Mouse (Mus musculus) MEL (cell line): Measurements from ENCODE around the gene Mettl3. TPM values are rescaled to one million over a fixed set of nuclear protein-coding genes. Genes with fewer than 3 reads are reported as not detected.

ENCODE experiments used
- DNase-seq: peaks from one replicate; pipeline ENCODE4 v3.0.0; 2011; ENCODE audit warnings: low read depth, low spot score
- H3K27ac ChIP-seq: 2 replicates; pipeline ENCODE4 v1.5.1; 2012; ENCODE audit warnings: low read depth, mild to moderate bottlenecking, control low read depth, low read length, moderate library complexity; ENCODE audit not compliant: control insufficient read depth
- H3K27me3 ChIP-seq, 2 experiments: fragments of 150-350 bp in 1 of 2; sonication (generic) in 1 of 2; 2 replicates each; pipeline ENCODE4 v1.6.1; 2012; ENCODE audit warnings: low read length in 2 of 2, mild to moderate bottlenecking in 2 of 2, improper control_type of control experiment in 1 of 2, moderate library complexity in 1 of 2; ENCODE audit not compliant: insufficient read depth in 2 of 2, control insufficient read depth in 1 of 2
- H3K36me3 ChIP-seq, 2 experiments: 2 replicates each; pipeline ENCODE4 v1.6.1; 2012 to 2014; ENCODE audit warnings: low read length in 2 of 2, improper control_type of control experiment in 1 of 2, inconsistent platforms in 1 of 2, mild to moderate bottlenecking in 1 of 2; ENCODE audit not compliant: insufficient read depth in 2 of 2, control insufficient read depth in 1 of 2
- H3K4me1 ChIP-seq, 2 experiments: fragments of 150-350 bp in 1 of 2; sonication (generic) in 1 of 2; 2 replicates each; pipeline ENCODE4 v1.6.1; 2012; ENCODE audit warnings: low read length in 2 of 2, improper control_type of control experiment in 1 of 2, mild to moderate bottlenecking in 1 of 2; ENCODE audit not compliant: insufficient read depth in 2 of 2, control insufficient read depth in 1 of 2
- H3K4me3 ChIP-seq, 2 experiments: fragments of 150-350 bp in 1 of 2; sonication (generic) in 1 of 2; 2 replicates each; pipeline ENCODE4 v1.5.1; 2012; ENCODE audit warnings: low read depth in 2 of 2, low read length in 2 of 2, mild to moderate bottlenecking in 2 of 2, moderate library complexity in 2 of 2, control low read depth in 1 of 2, improper control_type of control experiment in 1 of 2; ENCODE audit not compliant: control insufficient read depth in 1 of 2, insufficient read depth in 1 of 2
- H3K79me2 ChIP-seq: 2 replicates; pipeline ENCODE4 v1.6.1; 2012; ENCODE audit warnings: mild to moderate bottlenecking, low read length, moderate library complexity; ENCODE audit not compliant: control insufficient read depth, poor library complexity, insufficient read depth
- H3K9ac ChIP-seq: 2 replicates; pipeline ENCODE4 v1.6.1; 2012; ENCODE audit warnings: low read depth, mild to moderate bottlenecking, control low read depth, low read length, moderate library complexity; ENCODE audit not compliant: control insufficient read depth, poor library complexity, severe bottlenecking
- H3K9me3 ChIP-seq: fragments of 150-350 bp; sonication (generic); replicated peaks from 2 replicates; pipeline ENCODE4 v1.6.1; 2012; ENCODE audit warnings: mild to moderate bottlenecking, low read length, improper control_type of control experiment, moderate library complexity; ENCODE audit not compliant: insufficient read depth
- BHLHE40 ChIP-seq: IDR thresholded peaks from 2 replicates; pipeline ENCODE4 v1.6.1; 2012; ENCODE audit warnings: low read depth, mild to moderate bottlenecking, inconsistent platforms, low read length, improper control_type of control experiment, borderline replicate concordance
- CHD2 ChIP-seq: IDR thresholded peaks from 2 replicates; pipeline ENCODE4 v1.6.1; 2011; ENCODE audit warnings: low read length, improper control_type of control experiment
- E2F4 ChIP-seq: IDR thresholded peaks from 2 replicates; pipeline ENCODE4 v1.6.1; 2011; ENCODE audit warnings: low read depth, low read length, improper control_type of control experiment, borderline replicate concordance
- ETS1 ChIP-seq: IDR thresholded peaks from 2 replicates; pipeline ENCODE4 v1.6.1; 2012; ENCODE audit warnings: low read depth, mild to moderate bottlenecking, inconsistent platforms, low read length, improper control_type of control experiment, moderate library complexity
- GABPA ChIP-seq: IDR thresholded peaks from 2 replicates; pipeline ENCODE4 v1.6.1; 2012; ENCODE audit warnings: low read depth, mild to moderate bottlenecking, inconsistent platforms, low read length, improper control_type of control experiment, moderate library complexity
- GATA1 ChIP-seq: IDR thresholded peaks from 2 replicates; pipeline ENCODE4 v1.6.1; 2011; ENCODE audit warnings: low read depth, low read length, improper control_type of control experiment
- KAT2A ChIP-seq: conservative IDR thresholded peaks from 2 replicates; pipeline ENCODE4 v1.6.1; 2012; ENCODE audit warnings: low read depth, low read length, improper control_type of control experiment, inconsistent platforms
- MAZ ChIP-seq: IDR thresholded peaks from 2 replicates; pipeline ENCODE4 v1.6.1; 2012; ENCODE audit warnings: low read depth, mild to moderate bottlenecking, inconsistent platforms, low read length, improper control_type of control experiment
- MXI1 ChIP-seq: IDR thresholded peaks from 2 replicates; pipeline ENCODE4 v1.6.1; 2011; ENCODE audit warnings: mild to moderate bottlenecking, low read depth, low read length, improper control_type of control experiment
- MYB ChIP-seq: IDR thresholded peaks from 2 replicates; pipeline ENCODE4 v1.6.1; 2011; ENCODE audit warnings: mild to moderate bottlenecking, low read depth, low read length, improper control_type of control experiment
- MYC ChIP-seq: IDR thresholded peaks from 2 replicates; pipeline ENCODE4 v1.6.1; 2011; ENCODE audit warnings: low read depth, mild to moderate bottlenecking, low read length, improper control_type of control experiment, moderate library complexity
- NELFE ChIP-seq: IDR thresholded peaks from 2 replicates; pipeline ENCODE4 v1.6.1; 2011; ENCODE audit warnings: low read depth, low read length, improper control_type of control experiment
- NRF1 ChIP-seq: IDR thresholded peaks from 2 replicates; pipeline ENCODE4 v1.6.1; 2014; ENCODE audit warnings: low read depth, mild to moderate bottlenecking, inconsistent platforms, low read length, improper control_type of control experiment, moderate library complexity; ENCODE audit not compliant: poor library complexity, insufficient read depth, severe bottlenecking
- POLR2A ChIP-seq, 2 experiments: IDR thresholded peaks; 2 replicates each; pipeline ENCODE4 v1.6.1; 2011 to 2012; ENCODE audit warnings: low read length in 2 of 2, mild to moderate bottlenecking in 2 of 2, control low read depth in 1 of 2, improper control_type of control experiment in 1 of 2, low read depth in 1 of 2, moderate library complexity in 1 of 2; ENCODE audit not compliant: control insufficient read depth in 1 of 2, insufficient read depth in 1 of 2, poor library complexity in 1 of 2
- POLR2AphosphoS5 ChIP-seq: IDR thresholded peaks from 2 replicates; pipeline ENCODE4 v1.6.1; 2012; ENCODE audit warnings: low read depth, borderline replicate concordance, mild to moderate bottlenecking, inconsistent platforms, low read length, moderate library complexity, mixed read lengths
- RCOR1 ChIP-seq: IDR thresholded peaks from 2 replicates; pipeline ENCODE4 v1.6.1; 2012; ENCODE audit warnings: low read depth, mild to moderate bottlenecking, inconsistent platforms, low read length, improper control_type of control experiment
- TAL1 ChIP-seq: IDR thresholded peaks from 2 replicates; pipeline ENCODE4 v1.6.1; 2012; ENCODE audit warnings: mild to moderate bottlenecking, inconsistent platforms, low read length, moderate library complexity, mixed read lengths
- TCF12 ChIP-seq: IDR thresholded peaks from 2 replicates; pipeline ENCODE4 v1.6.1; 2014; ENCODE audit warnings: low read depth, mild to moderate bottlenecking, inconsistent platforms, low read length, improper control_type of control experiment, moderate library complexity
- USF1 ChIP-seq: IDR thresholded peaks from 2 replicates; pipeline ENCODE4 v1.6.1; 2014; ENCODE audit warnings: low read depth, mild to moderate bottlenecking, inconsistent platforms, low read length, improper control_type of control experiment, moderate library complexity
- USF2 ChIP-seq, 2 experiments: IDR thresholded peaks; 2 replicates each; pipeline ENCODE4 v1.6.1; 2011 to 2012; ENCODE audit warnings: improper control_type of control experiment in 2 of 2, low read length in 2 of 2, borderline replicate concordance in 1 of 2, inconsistent platforms in 1 of 2, low read depth in 1 of 2, mild to moderate bottlenecking in 1 of 2; ENCODE audit not compliant: insufficient read depth in 1 of 2
- ZKSCAN1 ChIP-seq: IDR thresholded peaks from 2 replicates; pipeline ENCODE4 v1.6.1; 2012; ENCODE audit warnings: low read depth, mild to moderate bottlenecking, inconsistent platforms, low read length, improper control_type of control experiment, moderate library complexity
- ZMIZ1 ChIP-seq: IDR thresholded peaks from 2 replicates; pipeline ENCODE4 v1.6.1; 2012; ENCODE audit warnings: low read depth, mild to moderate bottlenecking, inconsistent platforms, low read length, improper control_type of control experiment, moderate library complexity
- ZNF384 ChIP-seq: IDR thresholded peaks from 2 replicates; pipeline ENCODE4 v1.6.1; 2012; ENCODE audit warnings: low read depth, mild to moderate bottlenecking, inconsistent platforms, low read length, improper control_type of control experiment
- polyA plus RNA-seq, 2 experiments: library from polyadenylated mRNA; stranded (reverse) in 1 of 2; unstranded in 1 of 2; fragments of >175 nt in 1 of 2; fragments of >200 nt in 1 of 2; gene quantifications; 2 replicates each; pipeline versions ENCODE4 v1.2.1 to v1.2.4; 2012; ENCODE audit warnings: low replicate concordance in 2 of 2, low read depth in 1 of 2; ENCODE audit not compliant: insufficient read length in 2 of 2, insufficient read depth in 1 of 2, missing spikeins in 1 of 2
- total RNA-seq: library from RNA; depleted of rRNA; stranded (reverse); fragments of 300-350 nt; gene quantifications from 2 replicates; pipeline ENCODE4 v1.2.3, GENCODE M21; 2012

The Mettl3 gene
- total and polyA plus RNA-seq, 3 experiments, result 49.8 to 50.7 TPM; not detected in 1

- TF ChIP-seq E2F4, result no peak
- TF ChIP-seq TCF12, result peak; percentile 50; the same call in 1 of the 2 replicates
- TF ChIP-seq ZKSCAN1, result no peak
- no peak for TF ChIP-seq USF2 (IDR thresholded peaks at IDR 0.05; ENCODE audit: borderline replicate concordance in 1 of 2, insufficient read depth in 1 of 2, low read depth in 1 of 2, low read length in 2 of 2)
- TF ChIP-seq ZMIZ1, result no peak
- 0 out of 2 replicates have a peak, but pooled peaks have one; percentile 30 for TF ChIP-seq ETS1
- no peak for TF ChIP-seq MYB
- no peak for TF ChIP-seq CHD2
- peak; percentile 66 to 87 for TF ChIP-seq POLR2A (IDR thresholded peaks at IDR 0.05; ENCODE audit: control insufficient read depth in 1 of 2, insufficient read depth in 1 of 2, low read depth in 1 of 2, low read length in 2 of 2, poor library complexity in 1 of 2)
- peak; percentile 90 for TF ChIP-seq MXI1
- peak; percentile 89 for TF ChIP-seq NELFE
- no peak for TF ChIP-seq POLR2AphosphoS5
- TF ChIP-seq USF1, result no peak
- no peak; the same call in 1 of the 2 replicates for TF ChIP-seq GABPA
- no peak for TF ChIP-seq TAL1
- TF ChIP-seq KAT2A, result no peak; the same call in 1 of the 2 replicates
- TF ChIP-seq BHLHE40, result no peak
- no peak for TF ChIP-seq ZNF384
- TF ChIP-seq MAZ, result peak; percentile 98
- TF ChIP-seq NRF1, result no peak
- no peak for TF ChIP-seq MYC
- TF ChIP-seq, all 39 proteins: peak for 13
Observed at GRCm38 (mm10) chr14:52278932-52279746, 25.8 kb downstream of the Mettl3 start, which contains the start of the genes Tox4 and Rab2b (continued).

DNA sequence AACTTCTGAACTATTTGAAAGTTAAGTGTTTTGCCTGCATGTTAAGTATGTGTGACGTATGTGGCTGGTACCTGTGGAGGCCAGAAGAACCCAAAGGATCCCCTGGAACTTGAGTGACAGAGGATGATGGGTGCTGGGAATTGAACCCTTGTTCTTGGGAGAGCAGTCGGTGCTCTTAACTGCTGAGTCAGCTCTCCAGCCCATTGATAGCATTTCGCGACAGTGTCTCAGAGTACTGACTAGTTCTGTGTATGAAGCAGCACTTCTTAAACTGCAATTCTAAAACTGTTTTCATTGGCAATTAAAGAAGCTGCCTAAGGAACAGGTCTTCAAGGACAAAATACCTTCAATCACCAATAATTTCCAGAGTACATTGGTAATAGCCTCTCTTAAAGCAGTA is 27.7 kb downstream of the Mettl3 start:
- Histone ChIP-seq H3K79me2 (peaks cover 19% of the 10 kb centered on the region), H3K27me3 (no peaks in the 10 kb centered on the region), H3K36me3 (peaks cover 0 to 7% of the 10 kb centered on the region in 2 experiments; a peak in 2 of 4 replicates), H3K4me3 (no peak overlapping the region), H3K27ac (no peak overlapping the region), H3K9ac (no peak overlapping the region), H3K9me3 (no peaks in the 10 kb centered on the region), H3K4me1 (no peaks in the 10 kb centered on the region; a peak in 1 of 4 replicates)
- no peak for TF ChIP-seq RCOR1
- TF ChIP-seq TAL1, result no peak
- TF ChIP-seq GATA1, result no peak
- no peak for DNase-seq
